Mouse (Mus musculus): ENCODE measurements at regions not wholly inside any gene's neighbourhood (a gene's known extent, or its start where the extent isn't known, plus 50 kb on each side); places are given as distances from the start of the nearest gene placed in this dataset.

DNA sequence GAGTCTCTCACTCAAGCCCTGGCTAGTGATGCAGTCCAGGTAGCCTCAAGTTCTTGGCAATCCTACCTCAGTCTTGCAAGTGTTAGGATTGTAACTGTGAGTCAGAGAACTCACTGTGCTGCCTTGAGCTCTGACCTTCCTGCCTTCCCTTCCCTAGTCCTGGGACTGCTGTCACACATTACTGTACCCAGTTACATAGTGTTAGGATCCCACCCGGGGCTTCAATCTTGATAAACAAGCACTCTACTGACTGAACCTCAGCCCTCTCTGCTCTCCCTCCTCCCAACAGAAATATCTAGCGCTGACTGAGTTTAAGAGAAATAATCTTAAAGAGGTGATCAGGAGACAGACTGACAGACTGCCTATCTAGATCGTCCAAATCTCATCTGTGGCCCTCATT lies 143.8 kb upstream of the Noct start:
- TF ChIP-seq CTCF (IDR thresholded peaks at IDR 0.05; ENCODE audit: borderline replicate concordance, control insufficient read depth, extremely low read depth, insufficient read depth, low read length, poor library complexity) (no peak), POLR2A (IDR thresholded peaks at IDR 0.05; ENCODE audit: control insufficient read depth, extremely low read depth, insufficient read depth, low read length, poor library complexity) (no peak)

Measured in thymus, adult 2 months (tissue).